Mouse (Mus musculus): ENCODE results near the gene Serpini2.
"Not testable (repeated sequence)": the region's sequence is repeated elsewhere in the genome, so short reads cannot be mapped to it uniquely, and the experiment has no call there.

Gene Serpini2

GRCm38 (mm10) chr3:75269978-75270377 is at the start of gene Serpini2:
Serpini2 (minus strand) TSS chr3:75270078.
- no peak for DNase-seq (ENCODE audit: low spot score in 2 of 2)

- DNase-seq (ENCODE audit: low spot score in 2 of 2), result no peak
These were observed 39.0 kb upstream of the Serpini2 start for GRCm38 (mm10) chr3:75308861-75309260.

- no peak for DNase-seq (ENCODE audit: low spot score in 2 of 2)
These were observed 38.4 kb upstream of the Serpini2 start for GRCm38 (mm10) chr3:75308228-75308627.

- DNase-seq (ENCODE audit: low spot score in 2 of 2), result no peak
These were observed 35.7 kb upstream of the Serpini2 start for GRCm38 (mm10) chr3:75305584-75305983.

GRCm38 (mm10) chr3:75304621-75305020 is 34.7 kb upstream of the Serpini2 start:
- no peak for DNase-seq (ENCODE audit: low spot score in 2 of 2)

GRCm38 (mm10) chr3:75301072-75301471 is 31.2 kb upstream of the Serpini2 start:
- no peak for DNase-seq (ENCODE audit: low spot score in 2 of 2)

GRCm38 (mm10) chr3:75299464-75299863 is 29.6 kb upstream of the Serpini2 start:
- not testable (repeated sequence) for DNase-seq (ENCODE audit: low spot score in 2 of 2)

- DNase-seq (ENCODE audit: low spot score in 2 of 2), result no peak
These were observed 27.9 kb upstream of the Serpini2 start for GRCm38 (mm10) chr3:75297758-75298111.

- no peak for DNase-seq (ENCODE audit: low spot score in 2 of 2)
These were observed 27.3 kb upstream of the Serpini2 start for GRCm38 (mm10) chr3:75297026-75297757.

- no peak for DNase-seq (ENCODE audit: low spot score in 2 of 2)
These were observed 23.4 kb upstream of the Serpini2 start for GRCm38 (mm10) chr3:75293243-75293642.

- no peak for DNase-seq (ENCODE audit: low spot score in 2 of 2)
These were observed 7.6 kb upstream of the Serpini2 start for GRCm38 (mm10) chr3:75277455-75277854.

- no peak for DNase-seq (ENCODE audit: low spot score in 2 of 2)
These were observed 6.6 kb upstream of the Serpini2 start for GRCm38 (mm10) chr3:75276522-75276921.

- DNase-seq (ENCODE audit: low spot score in 2 of 2), result no peak
These were observed 5.2 kb upstream of the Serpini2 start for GRCm38 (mm10) chr3:75275127-75275526.

- no peak for DNase-seq (ENCODE audit: low spot score in 2 of 2)
These were observed 10.5 kb downstream of the Serpini2 start for GRCm38 (mm10) chr3:75259356-75259755.

GRCm38 (mm10) chr3:75219694-75220093 is 50.2 kb downstream of the Serpini2 start:
- no peak for DNase-seq (ENCODE audit: low spot score in 2 of 2)

- DNase-seq (ENCODE audit: low spot score in 2 of 2), result peak in 1 of 2 experiments; percentile 5
These were observed 50.7 kb downstream of the Serpini2 start for GRCm38 (mm10) chr3:75219211-75219610.

- DNase-seq (ENCODE audit: low spot score in 2 of 2), result peak; percentile 12 to 39
These were observed 66.9 kb downstream of the Serpini2 start for GRCm38 (mm10) chr3:75202808-75203503.
